Mouse (Mus musculus) effector memory CD4-positive, alpha-beta T cell, adult 5 months (primary cell): Measurements from ENCODE around the gene Trub2. TPM values are rescaled to one million over a fixed set of nuclear protein-coding genes. Genes with fewer than 3 reads are reported as not detected.

Experiments
- polyA plus RNA-seq: library from polyadenylated mRNA; unstranded; fragments of 100-300 nt; shearing (Covaris generic); gene quantifications from one replicate; pipeline ENCODE4 v1.2.1, GENCODE M21; 2017

Gene Trub2
- 12.1 TPM for polyA plus RNA-seq

GRCm38 (mm10) chr2:29787937-29788681 lies at the start of gene Trub2:
Gene Trub2 (minus strand): TSS chr2:29788502.

DNA sequence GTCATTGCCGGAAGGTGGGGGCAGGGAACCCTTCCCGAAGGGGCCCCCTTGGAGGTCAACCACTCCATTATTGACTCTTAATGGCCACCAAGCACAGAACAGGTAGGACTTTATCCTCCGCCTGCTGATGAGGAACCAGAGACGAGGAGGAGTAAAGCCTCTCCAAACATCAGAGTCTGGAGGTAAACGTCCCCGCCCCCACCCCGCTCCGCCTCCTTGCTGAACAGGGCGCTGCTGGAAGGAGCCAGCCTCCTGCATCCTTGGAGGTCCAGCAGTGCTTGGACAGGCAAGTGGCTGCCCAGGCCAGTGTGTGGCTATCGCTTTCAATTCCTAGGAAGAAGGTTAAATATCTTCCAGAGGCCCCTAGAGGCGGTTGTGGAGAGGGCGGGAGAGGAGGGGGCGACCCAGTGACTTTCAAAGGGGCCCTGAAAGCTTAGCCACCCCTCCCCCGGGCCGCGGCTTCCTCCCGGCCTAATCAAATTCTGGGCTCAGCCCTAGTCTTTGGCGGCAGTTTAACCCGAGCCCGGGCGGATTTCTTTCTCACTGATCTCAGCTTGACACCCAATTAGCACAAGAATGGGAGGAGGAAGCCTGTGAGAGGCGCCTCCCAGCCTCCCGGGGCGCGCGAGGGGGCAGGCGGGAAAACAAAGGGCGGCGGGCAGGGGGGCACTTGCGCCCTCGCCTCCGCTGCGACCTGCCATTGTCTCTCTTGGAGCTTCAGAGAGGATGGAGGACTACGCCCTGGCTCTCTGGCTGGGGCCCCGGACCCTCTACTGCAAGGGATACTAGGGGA lies 31.9 kb upstream of the Trub2 start, which contains the start of gene Urm1:
Gene Urm1, plus strand, starts transcription at position 51 of the 793 bp plus-strand sequence.

DNA sequence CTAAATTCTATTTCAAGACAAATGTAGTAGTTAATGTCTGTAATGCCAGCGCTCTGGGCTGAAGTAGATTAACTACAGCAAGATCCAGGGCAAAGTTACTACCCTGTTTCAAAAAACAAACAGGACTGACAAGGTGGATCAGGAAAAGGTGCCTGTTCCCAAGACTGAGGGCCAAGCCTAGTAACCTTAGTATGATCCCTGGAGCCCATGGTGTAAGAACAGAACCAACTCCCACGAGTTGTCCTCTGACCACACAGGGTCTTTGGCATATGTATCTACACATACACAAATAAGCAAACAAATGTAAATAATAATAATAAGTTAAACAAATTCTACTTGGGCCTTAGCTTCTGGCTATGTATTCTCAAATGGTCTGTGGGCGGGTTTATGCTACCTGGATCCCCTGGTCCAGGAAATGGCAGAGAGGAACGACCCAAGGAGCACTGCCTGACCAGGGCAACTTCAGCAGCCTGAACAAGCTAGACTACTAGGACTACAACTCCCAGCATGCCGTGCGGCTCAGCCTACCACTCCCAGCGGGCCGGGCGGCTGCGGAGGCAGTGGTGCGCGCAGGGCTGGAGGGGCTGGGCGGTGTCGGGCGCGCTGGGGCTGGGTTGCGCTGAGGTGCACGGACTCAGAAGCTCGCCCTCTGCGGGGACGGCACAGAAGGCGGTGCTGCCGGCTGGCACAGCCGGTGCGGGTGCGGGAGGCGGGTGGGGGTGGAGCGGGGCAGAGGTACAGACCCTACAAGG lies 13.9 kb upstream of the Trub2 start, which contains the start of gene Slc27a4:
Gene Slc27a4, plus strand, starts transcription at position 560 of the 752 bp plus-strand sequence.

GRCm38 (mm10) chr2:29787104-29787917 lies 991 bp downstream of the Trub2 start, which contains the start of gene Coq4:
Gene Coq4 (plus strand): TSS chr2:29787493.

DNA sequence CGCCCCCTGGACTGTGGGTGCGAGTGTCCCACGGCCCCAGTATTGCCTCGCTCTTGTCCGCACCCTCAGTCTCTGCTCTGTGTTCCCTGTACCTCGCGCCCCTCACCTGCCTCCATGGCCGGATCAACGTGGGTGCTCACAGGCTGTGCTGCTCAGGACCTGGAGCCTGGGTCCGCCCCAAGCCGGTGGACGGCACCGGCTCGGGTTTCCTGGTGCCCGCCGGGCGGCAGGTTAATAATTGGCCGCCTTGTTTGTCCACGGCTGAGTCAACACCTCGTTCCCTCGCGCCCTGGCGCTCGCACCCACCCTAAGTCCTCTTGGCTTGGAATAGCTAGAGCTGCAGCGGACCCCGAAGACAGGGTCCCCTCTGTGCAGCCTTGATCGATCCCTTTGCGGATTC lies 36.8 kb downstream of the Trub2 start, which contains the start of gene Gm13420:
Gene Gm13420, minus strand, starts transcription at position 189 of the 400 bp plus-strand sequence.

Other genes starting within 250 kb of the Trub2 start
- 56.6 TPM for gene Rapgef1, start 168.8 kb downstream of the Trub2 start, polyA plus RNA-seq
- gene Gm13420, start 36.8 kb downstream of the Trub2 start, polyA plus RNA-seq, result not detected
- gene Gm13547, start 29.2 kb downstream of the Trub2 start, polyA plus RNA-seq, result not detected
- gene Coq4, start 1.0 kb downstream of the Trub2 start, polyA plus RNA-seq, result 3.9 TPM
- 5.4 TPM for gene Slc27a4, start 14.1 kb upstream of the Trub2 start, polyA plus RNA-seq
- gene Urm1, start 31.6 kb upstream of the Trub2 start, polyA plus RNA-seq, result 20.0 TPM
- gene Cercam, start 80.7 kb upstream of the Trub2 start, polyA plus RNA-seq, result 0.86 TPM
- gene Odf2, start 100.7 kb upstream of the Trub2 start, polyA plus RNA-seq, result 71.8 TPM
- gene Gle1, start 146.9 kb upstream of the Trub2 start, polyA plus RNA-seq, result 46.3 TPM
- 87.5 TPM for gene Sptan1, start 177.1 kb upstream of the Trub2 start, polyA plus RNA-seq